Mouse (Mus musculus): ENCODE measurements at regions not wholly inside any gene's neighbourhood (a gene's known extent, or its start where the extent isn't known, plus 50 kb on each side); places are given as distances from the start of the nearest gene placed in this dataset.
A peak's percentile ranks its signal among the peaks of the same experiment; 100 is the strongest.
"Not testable (repeated sequence)": the region's sequence is repeated elsewhere in the genome, so short reads cannot be mapped to it uniquely, and the experiment has no call there.

GRCm38 (mm10) chr8:15670722-15671121, 624.8 kb upstream of the BB014433 start:
- no peak for DNase-seq

DNA sequence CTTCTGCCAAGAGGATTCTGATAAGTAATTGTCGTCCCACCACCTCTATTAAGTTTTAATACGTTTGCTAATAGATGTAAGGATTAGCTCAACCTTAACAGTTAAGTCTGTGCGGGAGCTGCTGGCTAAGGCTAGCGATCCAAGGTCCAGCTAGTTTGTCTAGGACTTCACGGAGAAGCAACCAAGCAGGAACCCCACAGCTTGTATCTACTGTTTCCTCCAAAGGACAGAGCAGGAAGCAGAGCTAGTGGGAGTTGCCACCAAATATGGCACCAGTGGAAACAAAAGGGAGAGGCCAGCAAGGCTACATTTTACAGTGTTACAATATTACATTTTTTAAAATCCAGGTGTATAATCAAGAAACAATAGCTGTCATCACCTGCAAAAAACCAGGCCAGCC, 624.4 kb upstream of the BB014433 start:
- no peak for DNase-seq

DNA sequence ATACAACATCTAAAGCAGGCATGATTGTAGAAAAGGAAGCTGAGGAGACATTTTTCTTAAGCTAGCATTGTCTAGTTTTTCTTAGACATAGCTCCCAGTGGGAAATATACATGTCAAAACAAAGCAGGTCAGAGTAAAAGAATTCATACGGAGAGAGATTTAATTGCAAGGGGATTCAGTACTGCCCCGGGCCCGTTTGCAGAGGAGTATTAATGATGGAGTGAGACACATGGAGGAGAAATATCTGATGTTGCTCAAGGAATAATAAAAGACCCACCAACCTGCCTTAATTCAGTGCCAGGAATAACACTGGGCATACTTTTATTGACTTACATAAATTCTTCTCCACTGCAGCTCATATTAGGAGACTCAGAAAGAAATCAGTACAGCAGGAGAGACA, 623.6 kb upstream of the BB014433 start:
- DNase-seq: no peak

GRCm38 (mm10) chr8:15660602-15661001, 614.7 kb upstream of the BB014433 start:
- no peak for DNase-seq

DNA sequence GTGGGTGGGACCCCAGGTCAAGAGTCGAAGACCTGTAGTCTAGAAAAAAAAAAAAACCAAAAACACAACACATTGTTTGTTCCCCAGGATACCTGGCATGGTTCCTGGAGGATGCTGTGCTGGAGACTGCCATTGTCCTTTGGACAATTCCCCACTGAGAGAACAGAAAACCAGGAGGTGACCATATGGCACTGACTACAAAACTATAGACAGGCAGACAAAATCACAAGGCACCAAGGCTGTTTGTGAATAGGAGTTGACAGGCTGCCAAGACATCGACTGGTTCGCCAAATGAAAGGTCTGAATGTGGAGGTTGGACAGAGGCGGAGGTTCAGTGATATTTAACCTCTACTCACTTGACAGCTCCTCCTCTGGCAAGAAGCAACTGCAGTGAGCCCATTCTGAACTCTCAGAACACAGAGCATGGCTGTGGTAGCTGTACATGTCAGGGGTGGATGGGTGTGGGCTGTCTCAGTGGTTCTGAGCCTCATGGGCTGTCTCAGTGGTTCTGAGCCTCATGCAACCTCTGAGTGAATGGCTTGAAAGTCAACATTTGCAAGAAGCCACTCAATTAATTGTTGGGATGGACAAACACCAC, 589.0 kb upstream of the BB014433 start:
- no peak for DNase-seq

DNA sequence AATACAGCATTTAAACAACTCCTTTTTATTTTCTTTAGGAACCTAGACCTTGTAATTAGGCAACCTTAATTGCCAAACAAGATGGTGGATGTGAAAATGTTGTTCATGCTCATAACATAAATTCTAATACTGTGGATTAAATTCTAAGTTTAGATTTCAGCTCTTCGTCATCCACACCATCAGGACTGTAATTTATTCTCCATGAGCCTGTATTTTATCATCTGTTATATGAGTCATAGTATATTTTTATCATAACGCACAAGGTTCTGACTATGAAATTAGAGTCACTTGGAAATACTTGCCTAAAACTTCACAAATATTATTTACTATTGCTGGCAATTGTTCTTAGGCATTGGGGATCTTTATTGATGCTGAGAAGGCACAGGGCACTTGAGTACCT, 582.7 kb upstream of the BB014433 start:
- DNase-seq: no peak

GRCm38 (mm10) chr8:15623602-15624392, 577.9 kb upstream of the BB014433 start:
- DNase-seq: not testable (repeated sequence)

DNA sequence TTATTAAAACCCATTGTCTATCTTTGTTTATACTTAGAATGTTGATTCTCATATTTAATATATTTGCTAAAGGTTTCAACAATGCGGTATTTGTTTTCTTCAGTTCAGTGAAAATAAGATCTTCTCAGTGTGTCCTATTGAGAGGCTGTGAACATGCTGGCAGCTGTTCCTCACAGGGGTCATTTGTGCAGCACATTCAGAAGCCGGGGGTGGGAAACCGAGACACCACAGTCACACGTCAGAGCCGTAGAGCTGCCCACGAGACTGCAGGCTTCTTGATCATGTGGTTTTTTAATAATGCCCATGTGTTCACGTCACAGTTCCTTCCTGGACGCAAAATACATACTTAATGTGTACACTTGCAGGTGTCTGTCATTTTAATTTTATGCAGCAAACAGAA, 564.3 kb upstream of the BB014433 start:
- DNase-seq: no peak

DNA sequence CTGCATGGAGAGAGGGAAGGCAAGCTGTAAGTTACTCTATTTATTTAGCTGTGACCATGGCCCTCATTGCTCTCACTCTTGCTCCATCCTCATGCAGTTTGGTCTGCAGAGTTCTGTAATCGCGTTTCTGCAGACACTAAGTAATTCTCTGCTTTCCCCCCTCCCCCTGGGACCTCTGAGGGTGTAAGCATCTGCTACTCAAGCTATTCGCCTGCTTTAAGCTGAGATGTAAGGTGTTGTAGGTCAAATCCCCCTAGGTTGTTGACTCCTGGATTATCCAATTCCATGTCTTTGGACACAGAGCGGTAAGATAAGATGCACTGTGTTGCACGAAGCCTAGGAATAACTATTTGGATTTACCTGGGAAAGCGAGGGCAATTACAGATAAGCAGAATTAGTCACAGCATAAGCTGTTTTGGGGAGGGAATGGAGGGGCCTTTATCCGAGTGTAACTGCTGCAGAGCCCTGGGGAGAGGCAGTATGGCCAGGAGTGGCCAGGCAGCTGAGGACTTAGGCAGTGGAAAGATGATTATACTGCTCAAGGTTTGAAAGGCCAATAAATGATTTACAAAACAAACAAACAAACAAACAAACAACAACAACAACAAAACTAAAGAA, 561.8 kb upstream of the BB014433 start:
- no peak for DNase-seq

DNA sequence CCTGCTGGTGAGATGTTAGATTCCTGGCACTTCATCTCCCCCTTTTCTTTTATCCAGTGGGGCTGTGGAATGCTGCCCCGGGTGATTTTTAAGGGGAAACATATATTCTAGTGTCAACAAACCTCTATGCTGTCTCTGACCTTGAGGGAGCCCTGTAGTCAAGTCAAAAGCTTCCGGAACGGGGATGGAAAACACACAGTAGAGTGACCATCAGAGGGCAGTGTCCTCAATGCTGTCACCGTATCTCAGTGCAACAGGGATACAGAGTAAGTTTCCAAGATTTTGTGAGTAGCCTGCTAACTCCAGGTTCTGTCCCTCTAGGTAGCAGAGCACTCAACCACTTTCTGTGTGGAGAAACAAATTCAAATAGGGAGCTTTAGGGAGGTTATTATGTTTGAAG, 555.7 kb upstream of the BB014433 start:
- peak; percentile 65 for DNase-seq

GRCm38 (mm10) chr8:15593106-15593505, 547.2 kb upstream of the BB014433 start:
- no peak for DNase-seq

DNA sequence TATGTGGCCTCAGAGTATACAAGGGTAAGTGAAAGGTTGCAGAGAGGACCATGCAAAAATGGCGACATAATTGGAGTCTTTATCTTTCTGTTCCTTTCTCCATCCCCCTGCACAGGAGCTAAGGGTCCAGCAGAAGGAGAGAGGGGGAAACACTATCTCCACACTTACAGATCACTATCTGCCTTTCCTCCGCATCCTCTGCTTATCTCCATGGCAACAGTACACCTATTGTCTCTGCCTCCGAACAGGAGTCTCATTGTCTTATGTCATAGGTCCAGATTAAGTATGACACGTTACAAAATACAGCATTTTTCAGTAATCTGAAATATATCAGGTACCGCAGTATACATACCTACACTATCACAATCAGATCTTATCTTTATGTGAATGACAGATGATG, 537.9 kb upstream of the BB014433 start:
- no peak for DNase-seq

DNA sequence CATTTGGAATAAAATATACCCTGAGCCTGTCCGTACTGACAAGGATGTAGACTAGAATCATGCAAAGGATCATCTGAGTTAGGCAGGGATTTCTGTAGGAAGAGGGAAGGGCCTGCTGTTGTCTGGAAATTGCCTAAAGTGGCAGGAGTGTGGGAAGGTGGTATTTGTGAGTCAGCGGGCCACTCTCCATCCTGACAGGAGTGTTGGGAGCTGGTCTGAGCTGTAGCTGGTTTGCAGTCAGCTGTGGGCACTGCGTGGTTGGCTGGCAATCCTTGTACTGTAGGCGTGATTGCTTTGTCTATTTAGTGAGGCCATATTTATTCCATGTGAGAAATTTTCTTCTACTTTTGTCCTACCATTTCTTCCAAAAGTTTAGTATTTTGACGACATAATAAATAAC, 524.2 kb upstream of the BB014433 start:
- no peak for DNase-seq

DNA sequence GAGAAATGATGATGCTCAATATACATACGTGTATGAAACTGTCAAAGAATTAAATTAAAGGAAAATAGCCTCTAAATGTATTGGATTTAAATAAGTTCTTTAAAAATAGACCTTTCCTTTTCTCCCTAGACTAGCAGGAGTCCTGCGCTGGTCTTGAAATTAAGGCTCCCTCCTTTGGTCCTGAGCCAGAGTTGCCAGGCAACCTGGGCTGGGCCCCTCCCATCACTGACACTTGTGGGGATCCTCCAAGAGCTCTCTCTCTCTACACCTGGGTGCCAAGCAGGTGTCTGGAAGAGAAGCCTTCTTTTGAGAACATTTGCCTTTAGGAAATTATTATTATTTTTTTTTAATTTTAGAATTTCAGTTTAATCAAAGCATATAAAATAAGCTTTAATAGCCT, 521.9 kb upstream of the BB014433 start:
- DNase-seq: no peak

DNA sequence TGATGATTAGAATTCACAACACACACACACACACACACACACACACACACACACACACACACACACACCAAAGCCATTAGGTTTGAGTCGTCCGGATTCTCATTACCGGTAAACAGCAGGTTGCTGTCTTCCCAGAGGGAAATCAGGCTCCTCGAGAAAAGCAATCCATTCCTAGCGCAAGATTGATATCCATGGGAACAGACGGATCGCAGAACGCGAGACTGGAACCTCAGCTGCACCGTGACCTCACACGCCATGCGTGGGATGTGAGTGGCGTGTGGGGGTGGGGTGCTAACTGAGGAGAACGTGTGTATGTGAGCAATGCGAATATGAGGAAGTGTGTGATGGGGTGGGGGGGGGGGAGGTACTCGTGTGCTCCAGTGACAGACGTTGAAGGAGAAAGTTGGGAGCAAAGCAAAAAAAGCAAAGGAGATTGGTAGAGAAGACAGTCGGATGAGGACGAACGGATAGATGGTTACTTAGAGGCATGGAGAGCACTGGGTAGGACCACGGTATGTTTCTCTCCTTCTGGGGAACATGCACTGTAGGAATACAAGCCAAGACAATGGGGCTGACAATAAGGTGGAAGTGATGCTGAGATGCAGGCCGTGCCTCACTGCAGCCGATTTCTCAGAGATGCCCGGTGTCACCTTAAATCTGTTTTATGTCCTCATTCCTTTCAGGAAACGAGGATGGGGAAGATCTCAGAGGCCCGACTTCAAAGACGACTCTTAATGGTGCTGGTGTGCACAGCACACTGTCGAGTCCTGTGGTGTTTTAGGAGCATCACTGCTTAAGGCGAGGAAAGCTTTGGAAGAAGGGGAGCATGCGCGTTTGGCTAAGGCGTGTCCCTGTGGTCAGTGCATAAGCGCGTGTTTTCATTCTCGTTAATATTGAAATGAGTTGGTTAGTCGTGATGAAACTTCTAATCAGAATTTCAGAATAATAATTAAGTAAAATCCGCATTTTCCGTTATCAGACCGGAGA, 516.7 kb upstream of the BB014433 start:
- DNase-seq: no peak

GRCm38 (mm10) chr8:15532027-15532426, 486.1 kb upstream of the BB014433 start:
- no peak for DNase-seq

GRCm38 (mm10) chr8:15525461-15525860, 479.6 kb upstream of the BB014433 start:
- no peak for DNase-seq

GRCm38 (mm10) chr8:15519896-15520295, 474.0 kb upstream of the BB014433 start:
- DNase-seq: not testable (repeated sequence)

DNA sequence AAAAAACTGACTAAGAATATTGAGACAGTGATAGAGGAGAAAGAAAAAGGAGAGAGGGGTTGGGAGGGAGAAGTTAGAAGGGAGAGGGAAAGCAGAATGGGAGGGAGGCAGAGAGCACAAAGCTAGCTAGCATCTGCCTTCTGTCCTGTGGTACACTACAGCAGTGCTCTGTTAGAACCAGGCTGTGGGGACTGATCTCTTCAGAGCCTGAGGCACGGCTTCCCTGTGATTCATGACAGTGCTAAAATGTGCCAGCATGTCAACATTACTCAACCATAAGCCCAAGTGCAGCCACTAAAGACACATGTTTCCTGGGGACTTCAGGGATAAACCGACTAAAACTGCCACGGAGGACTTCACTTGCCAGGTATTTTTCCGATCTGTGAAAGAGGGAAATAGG, 455.1 kb upstream of the BB014433 start:
- DNase-seq: no peak

DNA sequence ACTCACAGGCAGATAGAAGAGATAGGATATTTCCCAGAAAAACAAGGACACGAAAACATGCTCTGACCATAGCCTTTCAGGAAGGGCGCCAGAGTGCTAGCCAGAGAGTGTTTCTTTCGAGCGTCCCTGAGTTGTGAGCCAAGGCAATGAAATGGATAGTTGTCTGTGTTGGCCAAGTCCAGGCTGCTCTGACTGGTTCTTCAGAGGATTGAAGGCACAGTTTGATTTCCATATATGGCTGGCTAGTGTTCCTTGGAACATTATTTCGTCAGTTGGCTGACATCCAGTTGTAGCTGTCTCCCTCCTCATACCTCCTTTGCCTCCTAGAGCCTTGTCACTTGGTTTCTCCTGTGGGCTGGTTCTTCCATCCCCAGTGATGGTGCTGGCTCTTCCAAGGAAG, 451.7 kb upstream of the BB014433 start:
- DNase-seq: no peak

- no peak for DNase-seq
Measured at GRCm38 (mm10) chr8:15496248-15496647, 450.4 kb upstream of the BB014433 start.

GRCm38 (mm10) chr8:15490774-15491173, 444.9 kb upstream of the BB014433 start:
- no peak for DNase-seq

- no peak for DNase-seq
Measured at GRCm38 (mm10) chr8:15487579-15487978, 441.7 kb upstream of the BB014433 start.
